Mouse (Mus musculus): ENCODE measurements around the gene Scg2. TPM values are rescaled to one million over a fixed set of nuclear protein-coding genes. Genes with fewer than 3 reads are reported as not detected.

The Scg2 gene
- polyA plus RNA-seq (2015; fragmentation: Nextera tagmentation; extraction: Ambion mirVana), result 9.3 and 10.0 TPM in 2 replicates

DNA sequence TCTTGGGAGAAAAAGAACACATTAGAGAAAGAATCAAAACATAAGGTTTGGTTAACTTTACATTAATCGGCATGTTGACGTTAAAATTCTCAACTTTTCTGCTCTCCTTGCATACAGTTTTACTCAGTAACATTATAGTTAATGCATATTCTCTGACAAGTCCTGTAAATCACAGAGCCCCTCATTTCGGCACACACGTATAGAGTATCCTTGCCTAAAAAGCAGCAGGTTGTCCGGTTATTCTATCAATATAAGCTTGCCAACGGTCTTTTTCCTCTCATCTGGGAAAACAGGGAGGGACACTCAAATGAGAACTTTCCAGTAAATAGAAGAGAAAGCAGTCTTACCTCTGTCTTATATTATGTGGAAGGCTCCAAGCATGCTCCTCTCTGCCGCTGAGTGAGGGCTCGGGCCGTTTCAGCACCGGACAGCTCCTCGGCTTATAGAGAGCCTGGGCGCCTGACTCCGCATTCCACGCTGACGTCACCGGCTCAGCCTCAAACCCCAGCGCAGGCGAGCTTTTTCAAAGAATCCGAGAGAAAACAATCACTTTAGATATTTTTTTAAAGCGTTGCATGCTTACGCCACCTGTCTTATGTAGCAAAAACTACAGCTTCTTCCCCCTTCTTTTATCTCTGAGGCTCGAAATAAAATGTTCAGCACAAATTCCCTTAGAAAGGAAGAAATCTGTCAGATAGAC, at the start of gene Scg2:
Gene Scg2 (minus strand): TSS at position 512 of the 700 bp plus-strand sequence.
- Histone ChIP-seq H3K27ac (replicated peaks) (no peak within 1 kb of the TSS), H3K36me3 (ENCODE audit: control insufficient read depth, insufficient read depth, low read length) (no peaks in the 10 kb centered on the region), H3K4me2 (replicated peaks; ENCODE audit: low read depth) (no peak within 1 kb of the TSS), H3K27me3 (ENCODE audit: control insufficient read depth, insufficient read depth, low read length) (no peaks in the 10 kb centered on the region), H3K9ac (ENCODE audit: low read length) (no peak within 1 kb of the TSS), H3K4me1 (replicated peaks; ENCODE audit: control insufficient read depth, insufficient read depth) (no peaks in the 10 kb centered on the region), H3K4me3 (ENCODE audit: low read depth, low read length) (no peak within 1 kb of the TSS), H3K9me3 (ENCODE audit: control insufficient read depth, low read length) (no peaks in the 10 kb centered on the region)
- 12% methylated on average over 22 of the region's 22 CpGs for WGBS
- TF ChIP-seq CTCF (IDR thresholded peaks at IDR 0.05; ENCODE audit: low read depth) (peak; percentile 60), EP300 (optimal IDR thresholded peaks at IDR 0.05) (no peak)
- DNase-seq (ENCODE audit: low spot score), result peak; percentile 84
- ATAC-seq (ENCODE audit: low FRiP score, low TSS enrichment), result peak; percentile 88

DNA sequence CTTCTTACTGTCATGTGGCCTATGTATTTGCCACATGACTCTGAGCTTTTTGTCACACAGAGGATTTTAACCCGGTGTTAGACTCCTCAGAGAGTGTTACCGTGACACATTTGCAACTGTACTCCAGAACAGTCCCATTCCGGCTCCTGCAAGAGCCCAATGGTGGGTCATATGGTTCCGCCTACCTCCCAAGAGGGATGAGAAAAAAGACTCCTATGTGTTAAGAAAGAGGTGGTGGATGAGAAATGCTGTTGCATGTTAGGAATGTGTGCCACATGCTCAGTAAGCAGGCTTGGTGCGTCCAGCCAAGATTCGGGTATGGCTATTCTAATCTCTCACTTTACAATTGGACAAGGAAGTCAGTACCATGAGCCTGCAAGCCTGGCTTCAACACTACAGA, 45.6 kb upstream of the Scg2 start:
- Histone ChIP-seq H3K4me3 (ENCODE audit: low read depth, low read length) (no peak overlapping the region), H3K4me2 (replicated peaks; ENCODE audit: low read depth) (no peak overlapping the region), H3K36me3 (ENCODE audit: control insufficient read depth, insufficient read depth, low read length) (no peaks in the 10 kb centered on the region), H3K9ac (ENCODE audit: low read length) (no peak overlapping the region), H3K27me3 (ENCODE audit: control insufficient read depth, insufficient read depth, low read length) (no peaks in the 10 kb centered on the region), H3K4me1 (replicated peaks; ENCODE audit: control insufficient read depth, insufficient read depth) (no peaks in the 10 kb centered on the region), H3K27ac (replicated peaks) (no peak overlapping the region), H3K9me3 (ENCODE audit: control insufficient read depth, low read length) (no peaks in the 10 kb centered on the region)
- WGBS, result 86% methylated on average over 6 of the region's 6 CpGs
- no peak for ATAC-seq (ENCODE audit: low FRiP score, low TSS enrichment)
- DNase-seq (ENCODE audit: low spot score), result no peak
- TF ChIP-seq EP300 (optimal IDR thresholded peaks at IDR 0.05), result no peak
- no peak for TF ChIP-seq CTCF (IDR thresholded peaks at IDR 0.05; ENCODE audit: low read depth)

DNA sequence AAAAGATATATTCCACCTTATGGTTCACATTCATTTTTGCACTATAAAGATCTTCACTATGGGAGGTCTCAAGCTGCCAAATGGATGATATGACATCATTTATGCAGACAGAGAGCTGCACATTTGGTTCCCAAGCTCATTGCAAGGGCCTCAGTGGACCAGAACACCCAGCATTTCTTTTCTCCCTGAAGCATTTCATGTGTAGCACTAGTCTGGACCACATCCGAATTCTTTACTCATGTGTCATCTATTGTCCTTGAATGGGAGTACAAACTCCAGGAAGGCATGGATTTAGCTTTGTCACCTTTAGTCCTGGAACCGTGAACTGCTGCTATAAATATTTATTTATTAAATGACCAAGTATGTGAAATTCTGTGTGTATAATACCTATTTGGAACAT, 30.9 kb upstream of the Scg2 start:
- Histone ChIP-seq H3K36me3 (ENCODE audit: control insufficient read depth, insufficient read depth, low read length) (no peaks in the 10 kb centered on the region), H3K27me3 (ENCODE audit: control insufficient read depth, insufficient read depth, low read length) (no peaks in the 10 kb centered on the region), H3K4me1 (replicated peaks; ENCODE audit: control insufficient read depth, insufficient read depth) (no peaks in the 10 kb centered on the region), H3K9ac (ENCODE audit: low read length) (no peak overlapping the region), H3K27ac (replicated peaks) (no peak overlapping the region), H3K4me3 (ENCODE audit: low read depth, low read length) (no peak overlapping the region), H3K4me2 (replicated peaks; ENCODE audit: low read depth) (no peak overlapping the region), H3K9me3 (ENCODE audit: control insufficient read depth, low read length) (no peaks in the 10 kb centered on the region)
- DNase-seq (ENCODE audit: low spot score) (no peak), ATAC-seq (ENCODE audit: low FRiP score, low TSS enrichment) (no peak)
- WGBS, result 60% methylated on average over 2 of the region's 2 CpGs
- TF ChIP-seq EP300 (optimal IDR thresholded peaks at IDR 0.05) (no peak), CTCF (IDR thresholded peaks at IDR 0.05; ENCODE audit: low read depth) (no peak)

DNA sequence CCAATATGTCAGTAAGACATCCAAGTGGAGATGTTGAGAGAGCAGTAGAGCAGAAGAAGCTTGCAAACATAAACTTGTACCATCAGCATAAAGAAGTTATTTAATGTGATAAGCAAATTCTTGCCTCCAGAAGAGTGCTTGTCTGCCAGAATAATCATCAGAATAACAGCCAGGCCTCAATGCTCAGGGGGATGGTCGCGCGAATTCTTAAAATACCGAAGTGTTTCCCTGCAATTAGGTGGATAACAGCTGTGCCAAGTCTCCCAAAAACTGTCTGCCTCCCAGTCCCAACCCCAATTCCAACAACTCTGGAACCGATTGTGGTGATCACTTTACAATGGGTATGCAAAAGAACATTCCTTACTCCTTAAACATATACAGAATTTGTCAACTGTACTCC, 30.0 kb upstream of the Scg2 start:
- Histone ChIP-seq H3K9ac (ENCODE audit: low read length) (no peak overlapping the region), H3K4me1 (replicated peaks; ENCODE audit: control insufficient read depth, insufficient read depth) (no peaks in the 10 kb centered on the region), H3K36me3 (ENCODE audit: control insufficient read depth, insufficient read depth, low read length) (no peaks in the 10 kb centered on the region), H3K4me2 (replicated peaks; ENCODE audit: low read depth) (no peak overlapping the region), H3K9me3 (ENCODE audit: control insufficient read depth, low read length) (no peaks in the 10 kb centered on the region), H3K27ac (replicated peaks) (no peak overlapping the region), H3K27me3 (ENCODE audit: control insufficient read depth, insufficient read depth, low read length) (no peaks in the 10 kb centered on the region), H3K4me3 (ENCODE audit: low read depth, low read length) (no peak overlapping the region)
- no peak for ATAC-seq (ENCODE audit: low FRiP score, low TSS enrichment)
- no peak for DNase-seq (ENCODE audit: low spot score)
- no peak for TF ChIP-seq EP300 (optimal IDR thresholded peaks at IDR 0.05)
- no peak for TF ChIP-seq CTCF (IDR thresholded peaks at IDR 0.05; ENCODE audit: low read depth)
- 67% methylated on average over 5 of the region's 5 CpGs for WGBS

DNA sequence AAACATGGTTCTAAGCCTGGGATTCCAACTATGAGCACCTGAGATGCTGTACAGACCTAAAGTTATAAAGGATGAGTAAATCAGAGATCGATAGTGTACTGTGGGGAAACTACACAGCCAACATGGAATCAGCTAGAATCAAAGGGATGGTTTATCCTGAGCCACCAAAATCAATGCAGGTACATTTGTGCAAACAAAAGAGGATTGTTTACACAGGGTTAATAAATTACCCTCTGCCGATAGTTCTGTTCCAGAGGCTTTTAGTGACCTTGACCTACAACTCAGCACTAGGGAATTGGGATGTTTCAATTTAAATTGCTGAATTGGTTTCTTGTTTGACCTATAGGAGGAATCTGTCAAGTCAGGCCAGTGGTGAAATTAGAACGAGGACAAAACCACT, 26.7 kb upstream of the Scg2 start:
- Histone ChIP-seq H3K4me3 (ENCODE audit: low read depth, low read length) (no peak overlapping the region), H3K9me3 (ENCODE audit: control insufficient read depth, low read length) (no peaks in the 10 kb centered on the region), H3K27ac (replicated peaks) (no peak overlapping the region), H3K9ac (ENCODE audit: low read length) (no peak overlapping the region), H3K4me1 (replicated peaks; ENCODE audit: control insufficient read depth, insufficient read depth) (no peaks in the 10 kb centered on the region), H3K4me2 (replicated peaks; ENCODE audit: low read depth) (no peak overlapping the region), H3K36me3 (ENCODE audit: control insufficient read depth, insufficient read depth, low read length) (no peaks in the 10 kb centered on the region), H3K27me3 (ENCODE audit: control insufficient read depth, insufficient read depth, low read length) (no peaks in the 10 kb centered on the region)
- no peak for DNase-seq (ENCODE audit: low spot score)
- ATAC-seq (ENCODE audit: low FRiP score, low TSS enrichment), result no peak
- WGBS, result 20% methylated on average over 3 of the region's 3 CpGs
- TF ChIP-seq CTCF (IDR thresholded peaks at IDR 0.05; ENCODE audit: low read depth) (no peak), EP300 (optimal IDR thresholded peaks at IDR 0.05) (no peak)

DNA sequence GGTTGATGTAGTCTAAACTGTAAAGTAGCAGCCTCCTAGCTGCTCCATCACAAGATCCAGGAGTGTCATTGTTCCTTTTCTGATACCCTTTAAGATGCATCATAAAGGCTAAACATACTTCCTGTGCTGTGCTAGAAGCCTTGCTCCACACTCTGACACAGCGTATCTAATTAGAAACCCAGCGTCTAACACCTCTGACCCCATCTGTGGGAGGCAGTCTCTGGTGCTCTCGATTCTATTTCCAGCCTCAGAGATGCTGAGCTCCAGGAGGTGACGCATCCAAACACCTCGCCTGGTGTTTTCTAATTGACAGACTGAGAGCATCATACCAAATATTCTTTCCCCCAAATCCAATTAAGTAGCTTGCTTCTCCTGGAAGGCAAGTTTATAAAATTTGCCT, 18.6 kb upstream of the Scg2 start:
- ATAC-seq (ENCODE audit: low FRiP score, low TSS enrichment) (no peak), DNase-seq (ENCODE audit: low spot score) (no peak)
- Histone ChIP-seq H3K9ac (ENCODE audit: low read length) (no peak overlapping the region), H3K4me1 (replicated peaks; ENCODE audit: control insufficient read depth, insufficient read depth) (no peaks in the 10 kb centered on the region), H3K4me2 (replicated peaks; ENCODE audit: low read depth) (no peak overlapping the region), H3K36me3 (ENCODE audit: control insufficient read depth, insufficient read depth, low read length) (no peaks in the 10 kb centered on the region), H3K27me3 (ENCODE audit: control insufficient read depth, insufficient read depth, low read length) (no peaks in the 10 kb centered on the region), H3K4me3 (ENCODE audit: low read depth, low read length) (no peak overlapping the region), H3K27ac (replicated peaks) (no peak overlapping the region), H3K9me3 (ENCODE audit: control insufficient read depth, low read length) (no peaks in the 10 kb centered on the region)
- 41% methylated on average over 5 of the region's 5 CpGs for WGBS
- no peak for TF ChIP-seq CTCF (IDR thresholded peaks at IDR 0.05; ENCODE audit: low read depth)
- no peak for TF ChIP-seq EP300 (optimal IDR thresholded peaks at IDR 0.05)
